Mouse (Mus musculus): Measurements from ENCODE around the gene Tiam1.

Gene Tiam1

DNA sequence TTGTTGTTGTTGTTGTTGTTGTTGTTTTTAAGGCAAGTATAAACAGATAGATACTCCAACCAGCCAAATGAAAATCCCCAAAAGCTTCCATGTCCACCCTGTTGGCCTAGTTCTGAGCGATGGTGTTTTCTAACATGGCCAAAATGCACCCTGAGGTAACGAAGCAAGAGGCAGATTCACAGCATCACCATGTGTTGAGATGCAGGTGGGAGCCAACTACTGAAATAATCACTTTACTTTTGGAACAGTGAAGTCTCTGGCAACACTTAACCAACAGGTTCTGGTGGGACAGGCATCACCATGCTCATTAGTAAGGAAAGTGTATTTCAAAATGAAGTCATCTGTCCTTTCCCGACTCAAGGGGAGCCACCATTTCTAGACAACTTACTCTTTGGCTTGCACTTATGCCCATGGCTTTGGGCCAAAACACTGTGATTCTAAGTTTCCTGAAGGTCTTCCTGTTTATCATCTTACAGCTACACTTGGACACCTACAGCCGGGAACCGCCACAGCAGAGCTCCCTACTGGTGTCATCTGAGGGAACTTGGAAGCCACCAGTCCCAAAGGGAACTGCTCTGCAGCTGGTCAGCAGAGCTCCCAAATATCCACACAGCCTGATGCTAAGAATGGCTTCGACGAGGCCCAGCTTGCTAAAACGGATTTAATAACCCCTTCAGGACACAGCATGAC, 230.7 kb downstream of the Tiam1 start:
- DNase-seq (ENCODE audit: low spot score), result no peak

DNA sequence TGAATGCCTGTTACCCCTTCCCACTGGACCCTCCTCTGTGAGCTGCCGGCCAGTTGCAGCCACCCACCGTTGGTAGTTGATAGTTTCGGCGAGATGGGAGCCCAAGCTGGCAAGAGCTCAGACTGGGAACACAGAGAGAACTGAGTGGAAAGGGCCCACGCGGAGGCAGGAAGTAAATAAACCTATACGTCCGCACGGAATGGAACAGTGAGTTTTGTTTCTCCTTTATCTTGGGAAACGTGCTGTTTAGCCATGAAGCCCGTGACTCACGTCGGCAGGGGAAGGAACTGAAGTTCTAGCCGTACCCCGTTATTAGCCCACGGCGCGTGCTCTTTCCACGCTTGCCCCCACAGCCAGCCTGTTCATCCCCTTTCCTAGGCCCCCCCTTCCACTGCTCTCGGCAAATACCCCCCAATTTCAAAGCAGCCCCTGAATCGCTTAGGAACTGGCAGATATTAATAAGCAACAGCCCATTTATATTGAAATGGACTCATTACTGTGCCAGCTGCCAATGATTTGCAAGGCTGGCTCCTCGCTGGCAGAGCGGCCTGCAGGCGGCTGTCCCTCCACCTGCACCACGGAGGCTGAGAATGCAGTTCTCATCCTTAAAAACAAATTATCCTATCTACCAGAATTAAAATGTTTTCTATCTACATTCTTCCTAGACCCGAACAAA, 234.0 kb downstream of the Tiam1 start:
- no peak for DNase-seq (ENCODE audit: low spot score)

DNA sequence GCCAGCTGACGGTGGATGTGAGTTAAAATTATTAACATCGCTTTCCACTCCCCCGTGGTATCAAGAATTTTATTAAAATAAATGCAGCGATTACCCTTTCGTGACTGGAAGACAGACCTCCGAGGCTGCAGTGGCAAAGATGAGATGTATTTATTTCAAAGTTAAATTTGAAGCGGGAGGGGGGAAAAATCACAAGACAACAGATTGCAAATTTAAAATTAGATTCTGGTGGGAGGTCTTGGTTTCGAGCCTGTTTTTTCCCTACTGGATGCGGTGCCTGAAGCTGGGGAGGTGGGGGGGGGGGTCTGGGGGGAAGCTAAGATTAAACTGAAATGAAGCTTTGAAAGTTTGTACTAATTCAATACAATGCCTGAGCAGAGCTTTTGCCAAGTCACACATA, 235.9 kb downstream of the Tiam1 start:
- no peak for DNase-seq (ENCODE audit: low spot score)

DNA sequence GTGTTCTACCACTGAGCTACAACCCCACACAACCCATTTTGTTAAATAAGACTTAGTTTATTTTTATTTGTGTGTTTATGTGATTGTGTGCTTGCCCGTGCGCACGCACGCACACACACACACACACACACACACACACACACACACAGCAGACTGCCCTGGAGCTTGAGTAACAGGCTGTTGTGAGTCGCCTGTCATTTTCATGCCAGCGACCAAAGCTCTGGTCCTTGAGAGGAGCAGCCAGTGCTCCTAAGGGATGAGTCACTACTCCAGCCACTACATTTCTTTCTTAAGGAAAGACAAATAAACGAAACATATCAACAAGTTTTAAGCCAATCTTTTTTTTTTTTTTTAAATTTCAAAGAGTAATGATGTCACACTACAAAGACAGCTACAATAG, 236.7 kb downstream of the Tiam1 start:
- DNase-seq (ENCODE audit: low spot score), result peak; percentile 12

DNA sequence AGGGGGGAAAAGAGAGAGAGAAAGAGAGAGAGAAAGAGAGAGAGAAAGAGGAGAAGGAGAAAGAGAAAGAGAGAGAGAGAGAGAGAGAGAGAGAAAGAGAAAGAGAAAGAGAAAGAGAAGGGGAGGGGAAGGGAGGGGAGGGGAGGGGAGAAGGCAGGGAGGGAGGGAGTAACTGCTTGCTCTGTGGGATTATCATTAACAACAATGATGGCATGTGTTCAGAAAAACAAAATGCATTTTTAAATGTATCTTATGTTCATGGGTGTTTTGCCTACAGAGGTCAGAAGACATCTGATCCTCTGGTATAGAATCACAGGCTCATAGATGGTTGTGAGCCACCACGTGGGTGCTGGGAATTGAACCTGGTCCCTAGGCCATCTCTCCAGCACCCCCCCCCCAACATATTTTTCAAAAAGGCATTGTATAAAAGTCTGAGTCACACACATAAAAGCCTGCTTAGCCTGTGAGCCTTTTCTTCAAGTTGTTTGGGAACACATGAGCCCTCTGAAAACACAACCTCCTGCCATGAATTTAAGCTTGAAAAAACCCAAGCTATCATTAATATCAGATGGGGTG, 237.8 kb downstream of the Tiam1 start:
- no peak for DNase-seq (ENCODE audit: low spot score)

DNA sequence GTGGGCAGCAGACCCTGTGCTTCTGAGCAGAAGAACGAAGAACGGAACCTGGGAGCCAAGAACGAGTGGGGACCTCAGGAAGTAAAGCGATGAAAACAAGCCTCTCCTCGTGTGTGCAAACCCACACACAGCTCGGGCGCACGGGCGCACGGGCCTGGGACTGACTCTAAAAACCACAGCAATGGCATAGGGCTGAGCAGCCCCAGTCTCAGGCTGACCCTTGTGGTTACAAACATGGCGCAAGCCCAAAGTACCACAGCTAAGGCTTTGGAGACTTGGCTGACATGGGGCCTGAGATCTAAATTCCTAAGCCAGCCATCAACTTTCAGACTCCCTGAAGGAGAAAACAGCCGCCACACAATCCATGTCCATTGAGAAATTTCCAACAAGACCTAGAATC, 239.4 kb downstream of the Tiam1 start:
- DNase-seq (ENCODE audit: low spot score), result no peak

DNA sequence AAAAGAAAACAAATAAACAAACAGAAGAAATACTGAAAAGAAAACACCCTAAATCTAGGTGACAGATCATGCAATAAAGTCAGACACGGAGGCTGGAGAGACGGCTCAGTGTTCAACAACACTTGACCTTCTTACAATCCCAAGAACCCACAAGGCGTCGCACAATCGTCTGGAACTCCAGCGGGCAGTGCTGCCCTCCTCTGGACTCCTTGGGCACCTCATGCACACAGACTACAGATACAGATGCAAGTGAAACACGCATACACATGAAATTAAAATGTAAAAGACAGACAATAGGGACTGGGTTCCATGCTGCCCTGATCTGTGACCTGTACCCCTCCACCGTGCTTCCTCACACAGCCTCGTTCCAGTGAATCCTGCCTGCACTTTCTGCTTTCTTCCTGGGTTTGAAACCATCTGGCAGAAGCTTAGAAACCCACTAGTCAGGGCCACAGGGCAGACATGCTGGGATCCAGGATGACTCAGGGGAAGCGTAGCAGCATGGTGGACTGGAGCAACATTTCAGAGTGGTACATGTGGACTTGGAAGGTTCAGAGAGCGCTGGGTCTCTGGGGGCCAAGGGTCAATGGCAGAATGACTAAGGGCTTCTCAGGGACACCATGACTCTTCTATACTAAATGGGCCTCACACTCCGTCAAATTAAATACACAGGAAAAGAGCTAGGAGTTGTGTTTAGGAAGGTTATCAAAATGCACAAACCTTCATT, 240.8 kb downstream of the Tiam1 start:
- no peak for DNase-seq (ENCODE audit: low spot score)

DNA sequence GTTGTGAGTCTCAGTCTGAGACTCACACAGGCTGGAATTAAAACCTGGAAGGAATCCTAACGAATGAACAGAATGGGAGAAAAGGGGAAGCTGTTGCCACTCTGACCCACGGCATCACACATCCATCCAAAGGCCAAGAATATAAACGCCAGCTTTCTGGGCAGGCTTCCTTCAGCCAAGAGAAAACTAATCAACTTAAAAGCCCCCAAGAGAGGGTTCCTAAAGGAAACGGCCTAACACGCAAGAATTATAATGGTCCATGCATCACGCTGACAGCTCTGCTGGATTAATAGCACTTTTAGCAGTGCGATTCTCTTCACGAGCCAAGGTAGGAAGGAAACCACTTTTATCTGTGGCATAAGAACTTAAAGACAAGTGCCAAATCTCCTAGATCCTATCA, 242.9 kb downstream of the Tiam1 start:
- DNase-seq (ENCODE audit: low spot score), result peak; percentile 22

DNA sequence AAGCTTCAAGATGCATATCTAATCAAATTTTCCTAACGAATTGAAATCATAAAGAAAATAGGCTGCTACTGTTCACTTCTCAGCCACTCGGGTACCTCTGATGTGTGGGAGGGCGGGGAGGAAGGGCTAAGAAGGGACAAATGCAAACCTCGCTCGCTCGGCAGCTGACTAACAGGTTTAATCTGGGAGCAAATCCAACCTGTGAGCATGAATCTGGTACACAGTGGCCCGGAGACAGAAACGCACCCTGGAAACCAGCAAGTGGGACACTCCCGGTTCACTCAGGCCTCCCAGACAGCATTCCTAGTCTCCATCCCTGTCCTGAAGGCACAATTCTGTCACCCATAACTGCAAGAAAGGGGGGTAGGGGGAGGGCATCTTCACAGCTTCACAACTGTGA, 244.4 kb downstream of the Tiam1 start:
- DNase-seq (ENCODE audit: low spot score), result no peak

DNA sequence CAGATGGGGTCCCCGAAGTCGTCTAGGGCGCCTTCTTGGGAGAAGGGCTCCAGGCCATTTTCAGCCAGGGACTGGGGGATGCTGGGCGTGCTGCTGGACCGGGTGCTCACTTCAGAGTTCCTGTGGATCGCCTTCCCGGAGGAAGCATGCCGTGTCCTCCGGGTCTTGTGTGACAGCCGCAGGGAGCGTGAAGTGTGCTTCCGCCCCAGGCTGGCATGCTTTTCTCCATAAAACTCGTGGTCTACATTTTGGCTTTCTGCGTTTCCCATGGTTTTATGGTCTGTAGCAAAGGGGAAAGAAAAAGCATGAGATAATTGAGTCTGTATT, 245.3 kb downstream of the Tiam1 start:
- no peak for DNase-seq (ENCODE audit: low spot score)

DNA sequence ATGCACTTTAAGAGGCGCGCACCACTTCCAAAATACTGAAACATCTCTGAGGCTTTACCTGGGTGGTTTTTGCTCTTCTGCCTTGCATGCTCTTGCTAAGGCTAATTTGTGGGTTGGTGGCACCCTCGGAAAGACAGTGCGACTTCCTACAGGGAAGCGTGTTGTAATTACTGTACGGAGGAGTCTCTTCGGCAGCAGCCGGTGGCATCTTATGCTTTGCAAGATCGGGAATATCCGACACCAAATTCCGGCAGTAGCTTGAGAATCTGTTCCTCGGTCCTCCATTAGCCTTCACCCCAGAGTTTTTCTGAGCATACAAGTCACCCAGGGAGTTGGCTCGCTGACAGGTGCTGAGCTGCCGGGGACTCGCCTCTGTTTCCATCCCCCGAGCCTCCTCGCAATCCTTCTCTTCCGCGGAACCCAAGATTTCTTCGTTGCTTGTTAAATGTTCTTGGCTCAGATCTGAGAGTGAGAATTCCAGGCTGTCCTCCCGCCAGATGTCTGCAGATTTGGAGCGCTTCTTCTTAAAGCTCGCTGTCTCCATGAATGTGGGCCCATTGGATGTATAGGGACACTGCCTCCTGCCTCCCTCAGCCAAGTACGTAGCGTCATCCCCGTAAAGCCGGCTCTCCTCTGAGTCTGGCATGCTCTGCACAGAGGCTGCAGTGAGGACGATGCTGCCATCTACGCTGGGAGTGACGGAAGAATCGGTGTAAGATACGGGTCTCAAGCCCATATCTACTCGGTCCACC, 245.8 kb downstream of the Tiam1 start:
- no peak for DNase-seq (ENCODE audit: low spot score)

DNA sequence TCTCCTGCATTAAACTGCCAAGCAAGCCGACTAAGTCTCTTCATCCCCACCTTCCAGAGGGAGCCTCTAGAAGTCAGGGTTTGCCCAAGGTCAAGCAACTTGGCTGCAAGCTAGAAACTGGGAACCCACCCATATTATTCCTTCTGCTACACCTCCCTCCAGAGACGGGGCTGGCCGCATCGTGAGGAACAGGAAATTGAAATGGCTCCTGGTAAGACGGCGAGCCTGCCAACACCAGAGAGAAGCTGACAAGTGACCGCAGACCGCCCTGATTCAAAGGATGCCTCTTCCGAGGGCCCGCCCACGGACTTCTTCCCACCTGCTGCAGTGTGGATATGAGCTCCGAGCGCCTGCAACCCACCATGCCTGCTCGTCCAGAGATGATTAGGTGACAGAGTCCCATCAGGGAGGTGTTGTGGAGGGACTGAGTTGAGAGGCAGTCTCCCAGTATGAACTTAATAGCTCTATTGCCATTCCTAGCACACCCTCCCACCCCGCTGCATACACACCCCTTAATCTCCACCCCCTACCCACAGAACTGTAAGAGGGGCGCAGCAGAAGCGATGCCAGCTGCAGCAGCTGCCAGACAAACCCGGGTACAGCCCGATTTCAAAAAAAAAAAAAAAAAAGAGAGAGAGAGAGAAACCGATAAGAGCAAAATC, 246.6 kb downstream of the Tiam1 start:
- no peak for DNase-seq (ENCODE audit: low spot score)

DNA sequence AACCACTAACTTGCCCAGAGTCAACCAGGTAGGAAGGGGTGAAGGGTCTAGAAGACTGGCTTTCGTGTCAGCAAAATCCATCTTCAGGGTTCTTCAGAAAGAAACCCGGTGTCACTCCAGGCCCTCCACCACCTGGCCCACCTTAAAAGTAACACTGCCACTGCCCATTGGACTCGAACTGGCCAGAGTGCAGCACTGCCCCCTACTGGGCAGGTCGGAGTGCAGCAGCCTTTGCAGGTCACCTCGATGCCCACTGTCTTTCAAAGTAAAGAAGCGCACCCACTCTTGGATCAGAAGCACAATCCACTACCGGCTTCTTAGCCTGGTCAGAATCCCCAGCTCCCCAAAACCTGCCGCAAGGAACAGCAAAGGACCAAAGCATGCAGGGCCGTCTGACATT, 247.2 kb downstream of the Tiam1 start:
- DNase-seq (ENCODE audit: low spot score), result no peak

DNA sequence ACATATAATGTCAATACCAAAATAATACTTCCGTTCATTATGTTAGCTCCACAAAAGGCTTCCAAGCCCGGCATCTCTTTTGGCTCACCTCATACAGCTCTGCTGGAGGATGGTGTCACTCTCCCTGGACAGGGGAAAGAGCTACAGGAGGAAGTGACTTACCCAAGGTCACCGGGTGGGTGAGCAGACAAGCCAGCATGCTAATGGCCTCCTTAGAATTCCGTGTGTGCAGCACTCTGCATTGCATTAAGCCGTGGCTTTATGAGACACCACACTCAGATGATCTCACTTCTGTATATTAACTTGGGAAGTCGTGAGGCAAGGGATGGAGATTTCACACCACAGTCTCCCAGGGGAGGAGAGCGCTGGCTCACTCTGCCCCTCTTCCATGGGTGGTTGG, 248.3 kb downstream of the Tiam1 start:
- DNase-seq (ENCODE audit: low spot score), result no peak

DNA sequence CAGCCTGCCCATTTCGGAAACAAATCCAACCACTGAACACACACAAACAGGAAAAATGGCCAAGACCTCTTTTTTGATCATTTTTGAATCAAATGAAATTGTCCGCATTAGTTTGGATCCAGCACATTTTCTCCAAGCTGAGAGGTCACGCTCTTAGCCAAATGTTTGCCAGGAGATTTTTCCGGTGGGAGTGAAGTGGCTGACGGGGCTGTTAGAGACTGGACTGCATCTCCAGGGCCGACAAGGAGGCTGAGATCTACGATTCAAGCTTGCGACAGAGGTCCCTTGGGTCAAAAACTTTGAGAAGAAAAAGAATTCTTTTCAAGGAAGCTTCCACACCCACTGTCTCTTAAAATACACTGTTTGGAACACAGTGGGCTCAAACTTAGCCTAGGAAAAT, 248.8 kb downstream of the Tiam1 start:
- no peak for DNase-seq (ENCODE audit: low spot score)

DNA sequence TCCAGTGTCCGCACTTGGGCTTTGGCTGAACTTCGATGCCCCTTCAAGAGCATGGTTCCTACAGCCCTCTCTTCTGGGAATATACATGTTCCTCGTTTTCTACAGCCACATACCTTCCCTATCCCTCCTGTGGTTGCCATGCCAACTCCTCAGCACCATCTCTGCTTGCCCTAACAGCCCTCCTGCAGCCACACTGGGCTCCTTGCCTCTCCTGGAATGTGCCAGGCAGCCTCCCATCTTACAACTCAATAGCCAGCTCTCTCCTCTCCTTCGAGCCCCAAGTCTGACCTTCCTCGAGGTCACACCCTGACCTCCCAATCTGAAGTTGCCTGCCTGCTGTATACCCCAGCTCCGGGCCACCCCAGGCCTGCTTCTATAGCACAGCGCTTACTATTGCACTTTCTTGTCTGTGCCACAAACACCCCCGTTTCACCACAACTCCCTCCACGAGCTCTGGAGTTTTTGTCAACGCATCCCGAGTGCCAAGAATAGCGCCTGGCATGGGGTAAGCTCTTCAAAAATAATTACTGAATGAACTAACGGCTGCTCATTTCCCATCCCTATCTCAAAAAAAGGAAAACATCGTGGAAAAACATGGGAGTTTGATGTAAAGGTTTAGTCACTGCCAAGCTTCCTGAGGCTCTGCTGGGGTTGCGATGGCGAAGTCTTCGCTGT, 252.9 kb downstream of the Tiam1 start:
- no peak for DNase-seq (ENCODE audit: low spot score)

DNA sequence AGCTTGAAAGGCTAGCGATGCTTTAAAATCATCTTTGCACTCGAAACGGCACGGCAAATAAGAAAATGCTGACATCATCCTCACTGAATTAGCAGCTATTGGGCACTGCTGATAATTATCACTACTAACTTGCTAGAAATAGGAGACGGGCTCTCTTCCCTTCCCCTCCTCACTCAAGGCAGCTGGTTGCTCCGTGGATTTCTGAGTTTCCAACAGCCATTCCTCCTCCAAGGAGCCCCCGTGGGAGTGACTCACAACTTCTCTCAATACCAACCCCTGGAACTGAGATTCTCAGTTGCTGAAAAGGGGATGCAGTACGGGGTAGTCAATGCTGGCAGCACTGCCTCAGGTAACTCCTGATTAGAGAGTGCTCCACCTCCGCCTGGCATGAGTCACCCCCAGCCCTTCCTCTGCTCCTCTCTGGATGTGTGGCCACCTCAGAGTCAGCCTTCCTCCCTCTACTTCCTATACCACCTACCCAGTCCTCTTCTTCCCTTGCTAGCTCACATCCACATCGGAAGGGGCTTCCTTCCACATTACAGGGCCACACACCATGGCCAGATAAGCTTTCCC, 253.6 kb downstream of the Tiam1 start:
- peak; percentile 22 for DNase-seq (ENCODE audit: low spot score)

DNA sequence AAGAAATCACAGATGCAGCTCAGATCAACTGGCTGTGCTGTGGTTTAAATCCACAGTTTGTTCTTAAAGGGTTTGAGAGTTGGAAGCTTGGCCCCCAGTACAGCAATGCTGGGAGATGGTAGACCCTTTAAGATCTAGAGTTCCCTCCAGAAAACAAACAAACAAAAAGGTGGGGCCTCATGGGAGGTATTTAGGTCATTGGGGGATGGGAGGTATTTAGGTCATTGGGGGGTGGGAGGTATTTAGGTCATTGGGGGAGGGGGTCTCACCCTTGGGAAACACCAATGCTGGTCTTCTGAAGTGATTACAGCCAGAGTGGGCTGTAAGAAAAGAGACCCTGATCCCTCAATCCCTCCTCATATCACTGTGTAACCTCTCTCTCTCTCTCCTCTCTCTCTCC, 257.0 kb downstream of the Tiam1 start:
- no peak for DNase-seq (ENCODE audit: low spot score)

DNA sequence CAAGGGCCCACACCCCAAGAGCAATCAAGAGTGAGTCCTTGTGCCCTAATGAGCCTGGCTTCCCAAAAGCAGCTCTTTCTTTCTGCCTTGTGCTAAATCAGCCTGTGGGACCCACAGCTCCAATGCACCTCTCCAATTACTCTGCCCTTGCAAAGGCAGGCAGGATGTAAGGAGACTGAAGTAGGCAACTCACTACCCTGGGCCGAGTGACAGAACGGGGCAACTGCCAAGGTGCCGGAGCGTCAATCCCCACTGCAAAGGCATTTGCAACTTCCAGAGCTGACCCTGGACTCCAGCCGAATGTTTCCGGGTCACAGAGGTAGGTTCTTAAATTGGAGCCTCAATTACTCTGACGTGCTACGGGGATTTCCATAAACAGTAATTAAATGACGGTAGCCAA, 257.9 kb downstream of the Tiam1 start:
- DNase-seq (ENCODE audit: low spot score), result no peak

DNA sequence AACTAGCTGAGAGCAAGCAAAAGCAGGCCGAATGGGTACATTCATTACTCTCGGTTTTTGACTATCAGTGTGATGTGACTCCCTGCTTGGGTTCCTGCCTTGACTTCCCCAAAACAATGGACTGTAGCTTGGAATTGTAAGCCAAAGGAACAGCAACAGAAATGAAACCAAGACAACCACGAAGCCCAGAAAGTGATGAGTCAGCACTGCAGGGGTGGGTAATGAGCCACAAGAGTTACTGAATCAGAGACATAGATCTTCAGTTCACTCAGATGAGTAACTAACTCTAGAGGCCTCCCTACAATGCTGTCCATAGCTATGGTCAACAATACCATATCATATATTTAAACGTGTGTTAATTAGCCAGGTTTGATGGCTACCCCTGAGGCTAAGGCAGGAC, 259.7 kb downstream of the Tiam1 start:
- DNase-seq (ENCODE audit: low spot score), result no peak
